8 mouse cellular contexts compared by ENCODE assay signal in the genomic region with DNA sequence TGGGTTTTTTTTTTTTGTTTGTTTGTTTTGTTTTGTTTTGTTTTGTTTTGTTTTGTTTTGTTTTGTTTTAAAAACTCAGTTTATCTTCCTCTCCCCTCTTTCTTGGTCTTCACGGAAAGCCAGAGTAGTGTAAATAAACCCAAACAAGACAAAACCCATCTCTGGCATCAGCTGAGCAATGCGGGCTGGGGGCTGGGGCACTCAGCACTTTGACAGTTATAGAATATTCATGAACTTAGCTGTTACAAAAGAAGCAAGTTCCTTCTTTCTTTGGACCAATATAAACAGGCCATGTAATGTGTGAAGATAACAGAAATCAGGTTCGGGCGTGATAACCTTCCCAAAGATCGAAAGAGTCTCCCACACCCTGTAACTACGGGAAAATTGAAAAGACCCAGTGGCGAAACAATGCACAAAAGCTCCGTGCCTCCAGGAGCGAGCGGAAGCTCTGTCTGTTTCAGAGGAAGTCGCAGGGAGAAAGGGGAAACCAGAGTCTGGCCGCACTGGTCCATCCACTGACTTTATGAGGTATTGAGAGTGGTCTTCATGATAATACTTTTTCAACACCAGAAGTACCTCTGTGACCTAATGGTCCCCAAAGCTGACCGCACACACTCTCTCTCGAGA. TPM values are rescaled to one million over a fixed set of nuclear protein-coding genes. Genes with fewer than 3 reads are reported as not detected.
DNase-seq lines count a peak whose midpoint lies in the region; ATAC-seq lines count a peak whose summit lies in the region.

No protein-coding gene starts in this region.

- DNase-seq in adrenal gland, postnatal 14 days = peak; percentile 16
- DNase-seq in adrenal gland, postnatal 25 days = no peak
- peak; percentile 44 for DNase-seq in embryo, embryonic 11 days
- DNase-seq in heart, postnatal 4 days = peak; percentile 37
- no peak for DNase-seq in urinary bladder, adult 18-20 months (ENCODE audit: low spot score in 2 of 2)
- DNase-seq in c-Kit-positive CD71-positive TER-119-positive erythroid progenitor cells, embryonic 14.5 days (ENCODE audit: low spot score) = no peak
- no peak for DNase-seq in urinary bladder, postnatal 14 days (ENCODE audit: low spot score)

- ATAC-seq in megakaryocyte, adult 5-6 weeks (ENCODE audit: poor library complexity, severe bottlenecking) = peak; percentile 80

RNA-seq across cellular contexts. Expression of gene Pon1, which starts 26.6 kb away (rescaled TPM):
- total RNA-seq in adrenal gland, postnatal 14 days (2021) = 6.8 and 95.2 TPM in 2 replicates
- 3.3 and 8.9 TPM in 2 replicates for total RNA-seq in adrenal gland, postnatal 25 days (2021)
- not detected for total RNA-seq in heart, postnatal 4 days (2021)
- not detected in 2 replicates for total RNA-seq in megakaryocyte, adult 5-6 weeks (2015)
- not detected in 2 replicates for total RNA-seq in megakaryocyte, adult 5-6 weeks (2017)

Comparison
In these comparisons a context has a peak if more than half of its experiments do, and no peak if none do; other contexts are left out.
1. DNase-seq: peak in adrenal gland, postnatal 14 days (single experiment), embryo, embryonic 11 days (single experiment) and heart, postnatal 4 days (single experiment); none in adrenal gland, postnatal 25 days (single experiment), urinary bladder, adult 18-20 months (0 of 2), c-Kit-positive CD71-positive TER-119-positive erythroid progenitor cells, embryonic 14.5 days (single experiment) and urinary bladder, postnatal 14 days (single experiment).